Mouse (Mus musculus) MEL (cell line): ENCODE results near the gene Usp29. TPM values are rescaled to one million over a fixed set of nuclear protein-coding genes. Genes with fewer than 3 reads are reported as not detected.
"Not testable (repeated sequence)": the region's sequence is repeated elsewhere in the genome, so short reads cannot be mapped to it uniquely, and the experiment has no call there.

Experiments used
- DNase-seq: peaks from one replicate; pipeline ENCODE4 v3.0.0; 2011; ENCODE audit warnings: low read depth, low spot score
- H3K27ac ChIP-seq: 2 replicates; pipeline ENCODE4 v1.5.1; 2012; ENCODE audit warnings: low read depth, mild to moderate bottlenecking, control low read depth, low read length, moderate library complexity; ENCODE audit not compliant: control insufficient read depth
- H3K27me3 ChIP-seq, 2 experiments: fragments of 150-350 bp in 1 of 2; sonication (generic) in 1 of 2; 2 replicates each; pipeline ENCODE4 v1.6.1; 2012; ENCODE audit warnings: low read length in 2 of 2, mild to moderate bottlenecking in 2 of 2, improper control_type of control experiment in 1 of 2, moderate library complexity in 1 of 2; ENCODE audit not compliant: insufficient read depth in 2 of 2, control insufficient read depth in 1 of 2
- H3K36me3 ChIP-seq, 2 experiments: 2 replicates each; pipeline ENCODE4 v1.6.1; 2012 to 2014; ENCODE audit warnings: low read length in 2 of 2, improper control_type of control experiment in 1 of 2, inconsistent platforms in 1 of 2, mild to moderate bottlenecking in 1 of 2; ENCODE audit not compliant: insufficient read depth in 2 of 2, control insufficient read depth in 1 of 2
- H3K4me1 ChIP-seq, 2 experiments: fragments of 150-350 bp in 1 of 2; sonication (generic) in 1 of 2; 2 replicates each; pipeline ENCODE4 v1.6.1; 2012; ENCODE audit warnings: low read length in 2 of 2, improper control_type of control experiment in 1 of 2, mild to moderate bottlenecking in 1 of 2; ENCODE audit not compliant: insufficient read depth in 2 of 2, control insufficient read depth in 1 of 2
- H3K4me3 ChIP-seq, 2 experiments: fragments of 150-350 bp in 1 of 2; sonication (generic) in 1 of 2; 2 replicates each; pipeline ENCODE4 v1.5.1; 2012; ENCODE audit warnings: low read depth in 2 of 2, low read length in 2 of 2, mild to moderate bottlenecking in 2 of 2, moderate library complexity in 2 of 2, control low read depth in 1 of 2, improper control_type of control experiment in 1 of 2; ENCODE audit not compliant: control insufficient read depth in 1 of 2, insufficient read depth in 1 of 2
- H3K79me2 ChIP-seq: 2 replicates; pipeline ENCODE4 v1.6.1; 2012; ENCODE audit warnings: mild to moderate bottlenecking, low read length, moderate library complexity; ENCODE audit not compliant: control insufficient read depth, poor library complexity, insufficient read depth
- H3K9ac ChIP-seq: 2 replicates; pipeline ENCODE4 v1.6.1; 2012; ENCODE audit warnings: low read depth, mild to moderate bottlenecking, control low read depth, low read length, moderate library complexity; ENCODE audit not compliant: control insufficient read depth, poor library complexity, severe bottlenecking
- H3K9me3 ChIP-seq: fragments of 150-350 bp; sonication (generic); replicated peaks from 2 replicates; pipeline ENCODE4 v1.6.1; 2012; ENCODE audit warnings: mild to moderate bottlenecking, low read length, improper control_type of control experiment, moderate library complexity; ENCODE audit not compliant: insufficient read depth
- CHD1 ChIP-seq: IDR thresholded peaks from 2 replicates; pipeline ENCODE4 v1.6.1; 2012; ENCODE audit warnings: low read depth, mild to moderate bottlenecking, inconsistent platforms, low read length, improper control_type of control experiment
- CTCF ChIP-seq, 3 experiments: IDR thresholded peaks in 2 of 3; conservative IDR thresholded peaks in 1 of 3; 2 replicates each; pipeline ENCODE4 v1.5.1; 2011 to 2012; ENCODE audit warnings: low read length in 3 of 3, low read depth in 2 of 3, mild to moderate bottlenecking in 2 of 3, improper control_type of control experiment in 1 of 3, inconsistent platforms in 1 of 3, mixed read lengths in 1 of 3, moderate library complexity in 1 of 3; ENCODE audit not compliant: control insufficient read depth in 1 of 3, insufficient read depth in 1 of 3, poor library complexity in 1 of 3, severe bottlenecking in 1 of 3
- E2F4 ChIP-seq: IDR thresholded peaks from 2 replicates; pipeline ENCODE4 v1.6.1; 2011; ENCODE audit warnings: low read depth, low read length, improper control_type of control experiment, borderline replicate concordance
- ELF1 ChIP-seq: IDR thresholded peaks from 2 replicates; pipeline ENCODE4 v1.6.1; 2014; ENCODE audit warnings: low read depth, mild to moderate bottlenecking, inconsistent platforms, low read length, improper control_type of control experiment, moderate library complexity
- EP300 ChIP-seq, 2 experiments: IDR thresholded peaks; 2 replicates each; pipeline ENCODE4 v1.6.1; 2011; ENCODE audit warnings: improper control_type of control experiment in 2 of 2, low read length in 2 of 2, low read depth in 1 of 2, mild to moderate bottlenecking in 1 of 2
- ETS1 ChIP-seq: IDR thresholded peaks from 2 replicates; pipeline ENCODE4 v1.6.1; 2012; ENCODE audit warnings: low read depth, mild to moderate bottlenecking, inconsistent platforms, low read length, improper control_type of control experiment, moderate library complexity
- GATA1 ChIP-seq: IDR thresholded peaks from 2 replicates; pipeline ENCODE4 v1.6.1; 2011; ENCODE audit warnings: low read depth, low read length, improper control_type of control experiment
- KAT2A ChIP-seq: conservative IDR thresholded peaks from 2 replicates; pipeline ENCODE4 v1.6.1; 2012; ENCODE audit warnings: low read depth, low read length, improper control_type of control experiment, inconsistent platforms
- MAFK ChIP-seq: IDR thresholded peaks from 2 replicates; pipeline ENCODE4 v1.6.1; 2011; ENCODE audit warnings: low read depth, mild to moderate bottlenecking, low read length, improper control_type of control experiment, borderline replicate concordance
- MYC ChIP-seq: IDR thresholded peaks from 2 replicates; pipeline ENCODE4 v1.6.1; 2011; ENCODE audit warnings: low read depth, mild to moderate bottlenecking, low read length, improper control_type of control experiment, moderate library complexity
- NRF1 ChIP-seq: IDR thresholded peaks from 2 replicates; pipeline ENCODE4 v1.6.1; 2014; ENCODE audit warnings: low read depth, mild to moderate bottlenecking, inconsistent platforms, low read length, improper control_type of control experiment, moderate library complexity; ENCODE audit not compliant: poor library complexity, insufficient read depth, severe bottlenecking
- POLR2A ChIP-seq, 2 experiments: IDR thresholded peaks; 2 replicates each; pipeline ENCODE4 v1.6.1; 2011 to 2012; ENCODE audit warnings: low read length in 2 of 2, mild to moderate bottlenecking in 2 of 2, control low read depth in 1 of 2, improper control_type of control experiment in 1 of 2, low read depth in 1 of 2, moderate library complexity in 1 of 2; ENCODE audit not compliant: control insufficient read depth in 1 of 2, insufficient read depth in 1 of 2, poor library complexity in 1 of 2
- POLR2AphosphoS2 ChIP-seq: IDR thresholded peaks from 2 replicates; pipeline ENCODE4 v1.6.1; 2011; ENCODE audit warnings: low read length, improper control_type of control experiment
- POLR2AphosphoS5 ChIP-seq: IDR thresholded peaks from 2 replicates; pipeline ENCODE4 v1.6.1; 2012; ENCODE audit warnings: low read depth, borderline replicate concordance, mild to moderate bottlenecking, inconsistent platforms, low read length, moderate library complexity, mixed read lengths
- RAD21 ChIP-seq: IDR thresholded peaks from 2 replicates; pipeline ENCODE4 v1.6.1; 2011; ENCODE audit warnings: mild to moderate bottlenecking, low read depth, low read length, improper control_type of control experiment
- SIN3A ChIP-seq: IDR thresholded peaks from 2 replicates; pipeline ENCODE4 v1.6.1; 2012; ENCODE audit warnings: low read length, improper control_type of control experiment, inconsistent platforms
- SMC3 ChIP-seq: IDR thresholded peaks from 2 replicates; pipeline ENCODE4 v1.6.1; 2011; ENCODE audit warnings: low read depth, low read length, improper control_type of control experiment
- TAL1 ChIP-seq: IDR thresholded peaks from 2 replicates; pipeline ENCODE4 v1.6.1; 2012; ENCODE audit warnings: mild to moderate bottlenecking, inconsistent platforms, low read length, moderate library complexity, mixed read lengths
- TBP ChIP-seq: IDR thresholded peaks from 2 replicates; pipeline ENCODE4 v1.8.0; 2011; ENCODE audit warnings: low read depth, low read length, improper control_type of control experiment
- UBTF ChIP-seq: IDR thresholded peaks from 2 replicates; pipeline ENCODE4 v1.6.1; 2012; ENCODE audit warnings: low read depth, mild to moderate bottlenecking, inconsistent platforms, low read length, improper control_type of control experiment, moderate library complexity, borderline replicate concordance; ENCODE audit not compliant: insufficient read depth
- USF1 ChIP-seq: IDR thresholded peaks from 2 replicates; pipeline ENCODE4 v1.6.1; 2014; ENCODE audit warnings: low read depth, mild to moderate bottlenecking, inconsistent platforms, low read length, improper control_type of control experiment, moderate library complexity
- USF2 ChIP-seq, 2 experiments: IDR thresholded peaks; 2 replicates each; pipeline ENCODE4 v1.6.1; 2011 to 2012; ENCODE audit warnings: improper control_type of control experiment in 2 of 2, low read length in 2 of 2, borderline replicate concordance in 1 of 2, inconsistent platforms in 1 of 2, low read depth in 1 of 2, mild to moderate bottlenecking in 1 of 2; ENCODE audit not compliant: insufficient read depth in 1 of 2
- ZC3H11A ChIP-seq: IDR thresholded peaks from 2 replicates; pipeline ENCODE4 v1.6.1; 2012; ENCODE audit warnings: low read depth, mild to moderate bottlenecking, inconsistent platforms, low read length, improper control_type of control experiment
- ZNF384 ChIP-seq: IDR thresholded peaks from 2 replicates; pipeline ENCODE4 v1.6.1; 2012; ENCODE audit warnings: low read depth, mild to moderate bottlenecking, inconsistent platforms, low read length, improper control_type of control experiment
- polyA plus RNA-seq, 2 experiments: library from polyadenylated mRNA; stranded (reverse) in 1 of 2; unstranded in 1 of 2; fragments of >175 nt in 1 of 2; fragments of >200 nt in 1 of 2; gene quantifications; 2 replicates each; pipeline versions ENCODE4 v1.2.1 to v1.2.4; 2012; ENCODE audit warnings: low replicate concordance in 2 of 2, low read depth in 1 of 2; ENCODE audit not compliant: insufficient read length in 2 of 2, insufficient read depth in 1 of 2, missing spikeins in 1 of 2
- total RNA-seq: library from RNA; depleted of rRNA; stranded (reverse); fragments of 300-350 nt; gene quantifications from 2 replicates; pipeline ENCODE4 v1.2.3, GENCODE M21; 2012

Usp29 gene
- total and polyA plus RNA-seq, 3 experiments = not detected

DNA sequence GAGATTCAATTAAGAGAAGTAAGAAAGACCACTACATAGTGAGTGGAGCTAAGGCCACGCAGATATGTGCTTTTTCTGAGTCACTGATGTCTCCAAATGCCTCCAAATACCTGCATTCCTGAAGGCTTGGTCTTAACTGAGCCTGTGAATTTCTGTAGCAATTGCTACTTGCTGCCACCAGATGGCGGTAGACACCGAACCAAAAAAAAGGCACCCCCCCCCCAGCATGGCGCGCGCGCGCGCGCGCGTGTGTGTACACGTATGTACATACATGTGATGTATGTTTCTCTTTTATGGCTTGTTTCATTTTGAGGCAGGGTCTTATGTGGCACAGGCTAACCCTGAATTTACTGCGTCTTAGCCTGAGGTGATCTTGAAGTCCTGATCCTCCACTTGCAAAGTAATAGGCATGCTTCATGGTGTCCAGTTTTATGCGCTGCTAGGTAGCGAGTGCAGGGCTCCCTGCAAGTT is 210.4 kb downstream of the Usp29 start:
- no peak overlapping the region for H3K9ac ChIP-seq
- H3K9me3 ChIP-seq = no peaks in the 10 kb centered on the region
- H3K79me2 ChIP-seq = no peaks in the 10 kb centered on the region
- no peaks in the 10 kb centered on the region for H3K27me3 ChIP-seq
- no peak overlapping the region for H3K4me3 ChIP-seq
- H3K36me3 ChIP-seq = no peaks in the 10 kb centered on the region
- H3K4me1 ChIP-seq = no peaks in the 10 kb centered on the region; a peak in 1 of 4 replicates
- DNase-seq = peak; percentile 51
- H3K27ac ChIP-seq = no peak overlapping the region
- TF ChIP-seq SMC3 (peak; percentile 74), POLR2AphosphoS2 (no peak), POLR2AphosphoS5 (no peak), USF1 (no peak), EP300 (IDR thresholded peaks at IDR 0.05; ENCODE audit: low read depth in 1 of 2, low read length in 2 of 2) (no peak), ZNF384 (peak; percentile 49), USF2 (IDR thresholded peaks at IDR 0.05; ENCODE audit: borderline replicate concordance in 1 of 2, insufficient read depth in 1 of 2, low read depth in 1 of 2, low read length in 2 of 2) (no peak), ZC3H11A (peak; percentile 58), GATA1 (no peak), MAFK (no peak), POLR2A (IDR thresholded peaks at IDR 0.05; ENCODE audit: control insufficient read depth in 1 of 2, insufficient read depth in 1 of 2, low read depth in 1 of 2, low read length in 2 of 2, poor library complexity in 1 of 2) (no peak), NRF1 (peak; percentile 49; the same call in 1 of the 2 replicates), ETS1 (no peak), UBTF (no peak), KAT2A (no peak), TBP (no peak), RAD21 (peak; percentile 74), SIN3A (0 out of 2 replicates have a peak, but pooled peaks have one; percentile 31), ELF1 (no peak), TAL1 (no peak), CTCF (IDR thresholded peaks at IDR 0.05 in 2 of 3, conservative IDR thresholded peaks at IDR 0.05 in 1 of 3; ENCODE audit: control insufficient read depth in 1 of 3, insufficient read depth in 1 of 3, low read depth in 2 of 3, low read length in 3 of 3, poor library complexity in 1 of 3, severe bottlenecking in 1 of 3) (peak; percentile 66 to 78 (median 76)), E2F4 (no peak), MYC (no peak), CHD1 (no peak)

DNA sequence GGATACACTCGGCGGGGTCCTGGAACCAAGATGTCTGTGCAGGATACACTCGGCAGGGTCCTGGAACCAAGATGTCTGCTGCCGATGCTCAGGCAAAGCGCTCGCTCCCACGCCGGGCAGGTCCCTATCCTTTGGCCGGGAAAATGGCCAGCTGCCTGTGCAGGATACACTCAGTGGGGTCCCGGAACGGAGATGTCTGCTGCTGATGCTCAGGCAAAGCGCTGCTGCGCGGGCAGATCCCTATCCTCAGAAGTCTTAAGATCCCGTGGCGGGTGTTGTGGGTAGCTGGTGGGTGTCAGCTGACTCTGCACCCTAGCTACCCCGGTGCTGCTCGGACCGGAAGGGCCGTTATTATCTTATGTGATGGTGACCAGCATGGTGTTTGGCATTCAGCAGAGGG is 217.7 kb downstream of the Usp29 start:
- H3K4me3 ChIP-seq, DNase-seq, H3K9ac ChIP-seq, H3K9me3 ChIP-seq, H3K79me2 ChIP-seq, H3K36me3 ChIP-seq, H3K4me1 ChIP-seq, H3K27me3 ChIP-seq, H3K27ac ChIP-seq: not testable (repeated sequence)
